Mouse (Mus musculus) liver, adult 2 months (tissue): Measurements from ENCODE around the gene Sntb2.

Source experiments
- CTCF ChIP-seq: fragments of 200-500 bp; IDR thresholded peaks from 2 replicates; pipeline ENCODE4 v1.5.1; 2011; ENCODE audit warnings: low read depth, low read length, control low read depth
- POLR2A ChIP-seq: fragments of 200-500 bp; IDR thresholded peaks from 2 replicates; pipeline ENCODE4 v1.6.1; 2011; ENCODE audit warnings: low read length, control low read depth; ENCODE audit not compliant: insufficient read depth; ENCODE audit errors: extremely low read depth

DNA sequence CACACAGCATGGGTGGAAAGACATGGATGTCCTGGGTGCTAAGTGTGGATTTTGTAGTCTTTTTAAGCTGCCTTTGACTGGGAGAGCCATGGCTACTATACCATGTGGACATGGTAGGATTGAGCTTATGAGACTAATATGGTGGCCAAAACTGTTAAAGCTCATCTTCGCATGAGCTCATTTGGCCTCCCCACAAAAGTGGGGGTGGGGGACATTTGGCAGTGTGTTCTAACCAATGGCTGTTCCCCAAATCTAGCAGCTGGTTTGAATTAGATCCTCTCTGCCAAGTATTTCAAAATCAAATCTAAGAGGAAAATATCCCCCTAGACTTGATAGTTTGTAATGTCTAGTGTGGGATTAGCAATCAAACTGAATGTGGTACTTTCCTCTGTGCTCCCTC is 63.5 kb downstream of the Sntb2 start:
- no peak for TF ChIP-seq CTCF
- no peak for TF ChIP-seq POLR2A
